Mouse (Mus musculus): ENCODE measurements around the gene Spin2g.
"Not testable (repeated sequence)": the region's sequence is repeated elsewhere in the genome, so short reads cannot be mapped to it uniquely, and the experiment has no call there.

Gene Spin2g

DNA sequence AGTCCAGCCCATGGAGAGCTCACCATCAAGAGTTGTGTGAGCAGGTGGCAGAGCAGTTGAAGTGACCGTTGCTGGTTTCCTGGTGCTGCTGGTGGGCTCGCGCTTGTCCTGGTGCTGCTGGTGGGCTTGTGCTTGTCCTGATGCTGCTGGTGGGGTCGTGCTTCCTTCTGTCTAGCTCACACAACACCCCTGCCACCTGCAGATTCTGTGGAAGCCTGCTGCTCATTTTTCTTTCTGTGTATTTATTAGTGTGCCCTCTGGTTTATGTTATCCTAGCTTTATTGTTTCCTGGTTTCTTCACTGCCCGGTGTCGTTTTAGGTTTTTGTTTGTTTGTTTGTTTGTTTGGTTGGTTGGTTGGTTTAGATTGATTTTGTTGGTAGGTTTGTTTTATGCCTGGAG, at the start of gene Spin2g:
TSS of gene Spin2g (minus strand) at position 101 of the 400 bp plus-strand sequence.
- DNase-seq (ENCODE audit: low read depth, low spot score) = not testable (repeated sequence)

Data from retina, postnatal 7 days (tissue).